Mouse (Mus musculus): ENCODE measurements around the gene Ttll5. TPM values are rescaled to one million over a fixed set of nuclear protein-coding genes. Genes with fewer than 3 reads are reported as not detected.

Gene Ttll5
- polyA plus RNA-seq, 1 experiment, result 0.79 TPM

- TF ChIP-seq TAL1 (IDR thresholded peaks at IDR 0.05; ENCODE audit: low read length) (no peak), GATA1 (IDR thresholded peaks at IDR 0.05; ENCODE audit: low read length) (no peak)
- H3K27me3 ChIP-seq (ENCODE audit: control insufficient read depth), result peaks cover 62% of the 10 kb centered on the region
- H3K4me1 ChIP-seq (ENCODE audit: control insufficient read depth), result peaks cover 4% of the 10 kb centered on the region
- H3K36me3 ChIP-seq (ENCODE audit: control insufficient read depth), result no peaks in the 10 kb centered on the region
- H3K4me3 ChIP-seq (replicated peaks), result no peak overlapping the region
- no peaks in the 10 kb centered on the region for H3K9me3 ChIP-seq (ENCODE audit: control insufficient read depth, low read length)
These were observed 252.0 kb downstream of the Ttll5 start for GRCm38 (mm10) chr12:86076321-86076901.

- no peak overlapping the region for H3K4me3 ChIP-seq (replicated peaks)
- TF ChIP-seq GATA1 (IDR thresholded peaks at IDR 0.05; ENCODE audit: low read length), result no peak
- no peak for TF ChIP-seq TAL1 (IDR thresholded peaks at IDR 0.05; ENCODE audit: low read length)
- no peaks in the 10 kb centered on the region for H3K36me3 ChIP-seq (ENCODE audit: control insufficient read depth)
- peaks cover 5% of the 10 kb centered on the region for H3K4me1 ChIP-seq (ENCODE audit: control insufficient read depth)
- H3K9me3 ChIP-seq (ENCODE audit: control insufficient read depth, low read length), result no peaks in the 10 kb centered on the region
- H3K27me3 ChIP-seq (ENCODE audit: control insufficient read depth), result peaks cover 70% of the 10 kb centered on the region
These were observed 252.9 kb downstream of the Ttll5 start for GRCm38 (mm10) chr12:86077322-86077721.

DNA sequence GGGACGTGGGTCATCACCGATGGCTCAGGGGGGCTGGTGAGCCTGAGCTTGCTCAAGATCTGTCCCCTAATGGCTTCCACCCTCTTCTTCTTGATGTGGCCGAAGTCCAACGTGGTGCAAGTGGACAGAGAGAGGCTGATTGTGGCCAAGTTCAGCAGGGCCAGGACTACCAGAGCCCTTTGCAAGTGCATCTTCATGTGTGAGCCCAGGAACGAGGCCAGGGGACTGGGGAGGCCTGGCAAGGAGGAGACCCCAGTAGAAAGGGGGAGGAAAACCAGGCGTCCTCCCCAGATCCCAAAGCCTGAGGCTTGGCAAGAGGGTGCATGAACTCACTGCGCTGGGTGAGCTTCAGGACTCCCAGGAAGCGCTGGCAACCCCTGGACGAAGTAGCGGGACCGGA lies 253.3 kb downstream of the Ttll5 start:
- Histone ChIP-seq H3K4me1 (ENCODE audit: control insufficient read depth) (peaks cover 6% of the 10 kb centered on the region), H3K9me3 (ENCODE audit: control insufficient read depth, low read length) (no peaks in the 10 kb centered on the region), H3K36me3 (ENCODE audit: control insufficient read depth) (no peaks in the 10 kb centered on the region), H3K27me3 (ENCODE audit: control insufficient read depth) (peaks cover 74% of the 10 kb centered on the region), H3K4me3 (replicated peaks) (no peak overlapping the region)
- TF ChIP-seq GATA1 (IDR thresholded peaks at IDR 0.05; ENCODE audit: low read length) (no peak), TAL1 (IDR thresholded peaks at IDR 0.05; ENCODE audit: low read length) (no peak)

DNA sequence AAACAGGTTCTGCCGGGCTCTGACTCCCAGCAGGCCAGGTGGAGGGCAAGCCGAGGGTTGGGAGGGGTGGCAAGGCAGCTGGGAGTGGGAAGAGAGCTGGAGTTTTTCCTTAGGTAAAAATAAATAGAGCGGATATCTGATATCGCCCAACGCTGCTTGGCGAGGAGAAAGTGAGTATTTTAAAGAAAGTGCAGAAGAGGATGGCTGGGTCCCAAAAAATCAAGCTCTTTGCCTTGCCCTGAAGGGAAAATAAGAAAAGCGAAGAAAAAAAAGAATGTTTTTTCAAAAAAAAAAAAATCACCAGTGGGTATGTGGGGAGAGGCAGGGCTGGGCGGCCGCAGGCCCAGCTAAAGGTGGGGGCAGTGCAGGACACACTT lies 253.7 kb downstream of the Ttll5 start:
- peak overlapping the region; percentile 59 for H3K4me3 ChIP-seq (replicated peaks)

GRCm38 (mm10) chr12:86078553-86079201 lies 254.2 kb downstream of the Ttll5 start, which contains the start of gene Tgfb3:
Tgfb3 (minus strand) TSS chr12:86079041.
- H3K4me3 ChIP-seq (replicated peaks), result peak within 1 kb of the TSS; percentile 59

More for the DNA sequence above, 253.7 kb downstream of the Ttll5 start:
- Histone ChIP-seq H3K4me1 (ENCODE audit: control insufficient read depth) (peaks cover 6% of the 10 kb centered on the region), H3K27me3 (ENCODE audit: control insufficient read depth) (peaks cover 79% of the 10 kb centered on the region), H3K36me3 (ENCODE audit: control insufficient read depth) (no peaks in the 10 kb centered on the region), H3K9me3 (ENCODE audit: control insufficient read depth, low read length) (no peaks in the 10 kb centered on the region)
- TF ChIP-seq TAL1 (IDR thresholded peaks at IDR 0.05; ENCODE audit: low read length), result no peak
- TF ChIP-seq GATA1 (IDR thresholded peaks at IDR 0.05; ENCODE audit: low read length), result no peak

DNA sequence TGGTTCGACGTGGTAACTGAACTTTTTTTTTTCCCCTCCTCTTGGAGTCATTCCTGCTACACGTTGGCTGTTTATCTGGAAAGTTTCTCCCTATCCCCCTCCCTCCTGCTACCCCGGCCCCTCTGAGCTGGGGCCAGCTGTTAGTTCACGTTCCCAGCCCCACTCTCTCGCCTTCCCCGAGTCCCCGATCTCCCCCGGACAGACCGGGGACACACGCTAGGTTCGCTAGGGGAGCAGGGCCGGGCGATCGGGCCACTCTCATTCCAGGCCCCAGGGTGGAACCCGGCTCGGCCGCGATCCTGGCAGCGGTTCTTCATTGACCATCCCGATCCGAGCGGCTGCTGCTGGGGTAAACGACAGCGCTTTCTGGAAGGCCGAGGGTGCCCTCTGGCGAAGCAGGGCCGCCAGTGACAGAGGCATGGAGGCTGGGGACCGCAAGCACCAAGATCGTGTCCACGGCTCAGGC lies 254.8 kb downstream of the Ttll5 start:
- Histone ChIP-seq H3K9me3 (ENCODE audit: control insufficient read depth, low read length) (no peaks in the 10 kb centered on the region), H3K36me3 (ENCODE audit: control insufficient read depth) (no peaks in the 10 kb centered on the region), H3K4me1 (ENCODE audit: control insufficient read depth) (peaks cover 6% of the 10 kb centered on the region), H3K27me3 (ENCODE audit: control insufficient read depth) (peaks cover 82% of the 10 kb centered on the region), H3K4me3 (replicated peaks) (peak overlapping the region; percentile 59)
- TF ChIP-seq TAL1 (IDR thresholded peaks at IDR 0.05; ENCODE audit: low read length), result no peak
- no peak for TF ChIP-seq GATA1 (IDR thresholded peaks at IDR 0.05; ENCODE audit: low read length)

More at GRCm38 (mm10) chr12:86078553-86079201, 254.2 kb downstream of the Ttll5 start, which contains the start of gene Tgfb3:
- TF ChIP-seq GATA1 (IDR thresholded peaks at IDR 0.05; ENCODE audit: low read length), result no peak
- no peak for TF ChIP-seq TAL1 (IDR thresholded peaks at IDR 0.05; ENCODE audit: low read length)
- H3K36me3 ChIP-seq (ENCODE audit: control insufficient read depth), result no peaks in the 10 kb centered on the region
- H3K27me3 ChIP-seq (ENCODE audit: control insufficient read depth), result peaks cover 82% of the 10 kb centered on the region
- H3K4me1 ChIP-seq (ENCODE audit: control insufficient read depth), result peaks cover 6% of the 10 kb centered on the region
- H3K9me3 ChIP-seq (ENCODE audit: control insufficient read depth, low read length), result no peaks in the 10 kb centered on the region

DNA sequence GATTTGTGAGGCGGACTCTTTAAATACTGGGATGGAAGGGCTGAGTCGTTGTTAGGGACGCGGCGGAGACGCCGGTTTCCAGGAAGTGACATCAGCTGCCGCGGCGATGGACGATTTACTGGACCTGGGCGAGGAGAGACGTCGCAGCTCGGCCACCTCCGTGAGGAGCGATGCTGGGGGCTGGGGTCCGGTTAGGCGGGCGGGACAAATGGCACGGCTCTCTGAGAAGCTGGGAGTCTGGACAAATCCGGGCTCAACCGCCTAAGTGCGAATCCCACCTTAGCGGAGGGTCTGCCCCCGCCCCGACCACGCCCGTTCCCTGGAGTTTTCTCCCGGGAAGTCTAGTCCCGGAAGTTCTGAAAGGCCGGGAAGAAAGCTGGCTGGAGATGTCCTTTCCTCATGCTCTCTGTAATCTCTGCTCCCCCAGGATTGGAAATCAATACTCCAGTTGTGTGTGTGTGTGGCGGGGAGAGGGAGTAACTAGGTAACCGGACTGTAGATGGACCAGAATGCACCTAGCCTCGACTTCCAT lies 258.1 kb downstream of the Ttll5 start, which contains the start of gene Ift43:
TSS of gene Ift43 (plus strand) at position 61 of the 532 bp plus-strand sequence.
- peaks cover 6% of the 10 kb centered on the region for H3K4me1 ChIP-seq (ENCODE audit: control insufficient read depth)
- no peaks in the 10 kb centered on the region for H3K9me3 ChIP-seq (ENCODE audit: control insufficient read depth, low read length)
- TF ChIP-seq TAL1 (IDR thresholded peaks at IDR 0.05; ENCODE audit: low read length) (no peak), GATA1 (IDR thresholded peaks at IDR 0.05; ENCODE audit: low read length) (no peak)
- peaks cover 59% of the 10 kb centered on the region for H3K27me3 ChIP-seq (ENCODE audit: control insufficient read depth)
- H3K36me3 ChIP-seq (ENCODE audit: control insufficient read depth), result no peaks in the 10 kb centered on the region
- H3K4me3 ChIP-seq (replicated peaks), result peak within 1 kb of the TSS; percentile 55

DNA sequence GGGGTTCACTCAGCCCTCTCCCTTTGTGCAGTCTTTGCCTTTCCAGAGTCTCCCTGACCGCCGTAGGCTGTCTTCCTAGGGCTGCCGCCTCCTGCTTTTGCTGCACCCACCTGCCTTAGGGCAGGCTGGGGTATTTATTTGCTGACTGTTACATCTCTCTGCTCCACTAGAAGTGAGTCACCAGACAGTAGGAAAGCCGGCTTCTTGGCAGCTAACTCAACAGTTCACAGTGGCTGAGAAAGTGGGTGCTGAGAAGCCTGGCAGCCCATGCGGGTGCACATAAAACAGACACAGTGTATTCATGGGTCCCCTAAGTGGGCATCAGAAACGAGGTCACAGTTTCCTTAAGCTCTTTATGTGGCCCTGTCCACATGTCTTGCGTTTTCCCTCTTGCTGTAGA lies 261.4 kb downstream of the Ttll5 start:
- H3K4me1 ChIP-seq (ENCODE audit: control insufficient read depth), result peaks cover 2% of the 10 kb centered on the region; the same call in 1 of the 2 replicates
- H3K9me3 ChIP-seq (ENCODE audit: control insufficient read depth, low read length), result no peaks in the 10 kb centered on the region
- H3K4me3 ChIP-seq (replicated peaks), result no peak overlapping the region
- H3K36me3 ChIP-seq (ENCODE audit: control insufficient read depth), result no peaks in the 10 kb centered on the region
- TF ChIP-seq TAL1 (IDR thresholded peaks at IDR 0.05; ENCODE audit: low read length), result no peak
- TF ChIP-seq GATA1 (IDR thresholded peaks at IDR 0.05; ENCODE audit: low read length), result no peak
- H3K27me3 ChIP-seq (ENCODE audit: control insufficient read depth), result peaks cover 25% of the 10 kb centered on the region

DNA sequence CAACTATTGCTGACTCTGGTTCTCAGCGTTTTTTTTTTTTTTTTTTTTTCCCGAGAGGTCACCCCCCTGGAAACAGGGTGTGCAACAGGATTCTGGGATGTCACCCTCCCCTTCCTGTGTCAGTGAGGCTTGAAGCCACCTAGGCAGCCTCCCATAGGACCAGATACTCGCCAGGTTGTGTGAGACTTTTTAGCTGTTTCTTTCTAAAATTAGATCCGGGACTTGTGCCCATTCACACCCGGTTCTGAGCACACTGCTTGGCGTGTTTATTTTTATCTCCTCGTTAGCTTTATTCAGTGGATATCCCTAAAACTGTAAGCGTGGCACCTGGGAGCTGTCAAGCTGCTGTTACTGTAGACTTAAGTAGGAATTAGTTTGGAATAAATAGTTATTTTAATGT lies 262.1 kb downstream of the Ttll5 start:
- Histone ChIP-seq H3K9me3 (ENCODE audit: control insufficient read depth, low read length) (no peaks in the 10 kb centered on the region), H3K4me1 (ENCODE audit: control insufficient read depth) (peaks cover 2% of the 10 kb centered on the region; the same call in 1 of the 2 replicates), H3K4me3 (replicated peaks) (no peak overlapping the region), H3K27me3 (ENCODE audit: control insufficient read depth) (peaks cover 19% of the 10 kb centered on the region), H3K36me3 (ENCODE audit: control insufficient read depth) (no peaks in the 10 kb centered on the region)
- TF ChIP-seq GATA1 (IDR thresholded peaks at IDR 0.05; ENCODE audit: low read length) (no peak), TAL1 (IDR thresholded peaks at IDR 0.05; ENCODE audit: low read length) (no peak)

Measured in erythroblast, embryonic 14.5 days (primary cell).